Mouse (Mus musculus) megakaryocyte progenitor cell, adult 5-6 weeks (primary cell): ENCODE results near the gene Rnaseh2a. TPM values are rescaled to one million over a fixed set of nuclear protein-coding genes. Genes with fewer than 3 reads are reported as not detected.

Source experiments
- ATAC-seq: replicated peaks from 2 replicates; pipeline ENCODE4 v1.8.0; 2016; ENCODE audit warnings: mild to moderate bottlenecking, moderate TSS enrichment, inconsistent platforms; ENCODE audit not compliant: poor library complexity
- total RNA-seq, 2 experiments: library from RNA; stranded (forward) in 1 of 2; stranded (reverse) in 1 of 2; fragments of 157-497, 149-512 nt in 1 of 2; fragments of 200-1000 nt in 1 of 2; gene quantifications; 2 replicates each; pipeline versions ENCODE4 v1.2.3 to v1.2.4; 2015 to 2017

Rnaseh2a gene
- total RNA-seq, 2 experiments from 2014 or later = 162 to 178 TPM

DNA sequence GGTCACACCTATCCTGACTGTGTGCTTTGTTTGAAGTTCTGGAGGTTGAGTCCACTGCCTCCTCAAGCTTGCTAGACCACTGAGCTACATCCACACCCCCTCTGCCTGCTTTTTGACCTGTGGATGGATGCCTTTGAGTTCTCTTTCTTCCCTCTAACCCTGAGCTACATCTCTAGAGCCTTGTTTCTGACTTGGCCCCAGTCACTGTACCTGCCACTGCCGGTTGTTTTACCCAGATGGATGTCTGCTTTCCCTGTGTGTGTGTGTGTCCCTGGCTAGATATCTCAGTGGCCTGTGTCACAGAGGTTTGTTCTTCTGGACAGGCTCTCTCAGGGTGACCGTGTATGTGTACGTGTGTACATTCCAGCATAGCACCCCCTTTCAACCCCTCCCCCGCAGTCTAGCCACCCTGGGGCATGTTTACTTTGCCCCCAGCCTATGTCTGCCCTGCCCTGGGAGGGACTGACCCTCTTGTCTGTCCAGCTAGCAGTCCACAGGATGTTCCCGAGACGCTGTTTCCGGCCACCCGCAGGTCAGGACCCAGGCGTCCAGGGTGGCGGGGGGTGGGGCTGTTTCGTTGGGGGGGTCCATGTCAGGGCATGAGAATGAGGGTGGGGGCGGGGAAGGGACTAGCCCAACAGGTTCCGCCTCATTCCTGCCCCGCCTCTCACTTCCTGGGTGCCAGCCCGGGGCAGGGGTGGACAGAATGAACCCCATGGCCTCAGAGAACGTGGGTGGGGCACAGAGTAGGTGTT is 14.9 kb upstream of the Rnaseh2a start:
- no peak for ATAC-seq

DNA sequence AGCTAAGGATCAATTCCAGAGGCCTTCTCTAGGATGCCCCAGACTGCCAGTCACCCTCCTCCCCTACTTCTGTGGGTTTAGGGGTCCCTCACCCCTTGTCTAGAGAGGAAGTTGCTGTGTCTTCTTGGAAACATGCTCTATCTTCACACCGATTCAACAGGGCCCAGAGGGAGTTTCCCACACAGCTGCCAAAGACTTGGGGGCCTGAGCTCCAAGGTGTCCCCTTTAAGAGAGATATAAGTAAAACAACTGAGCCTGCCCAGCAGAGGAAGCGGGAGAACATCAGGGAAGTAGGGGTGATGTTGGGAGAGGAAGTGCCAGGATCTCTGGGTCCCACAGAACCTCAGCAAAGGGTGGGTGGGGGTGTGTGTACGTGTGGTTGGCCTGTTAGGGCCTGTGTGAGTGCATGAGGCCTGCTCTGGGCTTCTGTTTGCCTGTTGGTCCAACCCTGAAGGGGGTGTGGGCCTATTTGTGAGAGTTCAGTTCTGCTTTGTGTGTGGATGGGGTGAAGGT is 13.0 kb upstream of the Rnaseh2a start:
- ATAC-seq = no peak

DNA sequence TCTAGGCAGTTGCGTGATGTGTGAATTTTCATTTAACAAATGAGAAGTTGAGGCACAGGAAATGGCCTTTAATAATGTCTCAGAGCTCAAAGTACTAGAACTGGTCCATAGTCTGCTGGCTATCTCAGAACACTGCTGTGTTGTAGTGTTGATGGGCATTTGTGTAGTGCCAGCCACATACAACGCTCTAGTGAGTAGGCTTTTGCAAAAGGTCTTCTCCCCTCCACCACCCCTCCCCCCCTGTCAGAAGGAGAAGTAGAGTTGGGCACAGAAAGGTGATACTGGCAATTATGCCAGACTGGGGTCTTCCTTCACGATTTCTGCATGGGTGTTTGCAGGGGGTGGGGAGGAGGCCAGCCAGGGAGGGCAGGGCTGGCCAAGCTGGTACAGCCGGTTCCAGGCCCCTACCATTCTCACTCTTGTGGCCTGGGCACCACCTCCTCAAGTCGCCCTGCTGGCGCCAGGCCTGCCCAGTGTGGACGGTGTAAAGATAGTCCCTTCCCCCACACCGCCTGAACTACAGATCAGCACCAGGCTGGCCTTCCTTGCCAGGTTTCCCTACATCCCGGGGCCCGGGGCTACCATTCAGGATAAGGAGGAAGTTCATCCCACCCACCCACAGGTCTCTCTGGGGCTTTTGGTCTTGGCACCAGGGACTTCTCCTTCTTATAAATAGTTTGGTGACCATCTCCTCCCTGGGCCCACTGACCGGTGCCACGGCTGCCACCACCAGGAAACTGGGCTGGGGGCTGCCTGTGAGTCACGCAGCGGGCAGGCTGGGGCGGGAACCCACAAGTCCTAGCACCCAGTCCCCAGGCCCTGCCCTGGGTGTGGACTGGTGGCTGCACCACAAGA is 12.3 kb upstream of the Rnaseh2a start:
- ATAC-seq = no peak

DNA sequence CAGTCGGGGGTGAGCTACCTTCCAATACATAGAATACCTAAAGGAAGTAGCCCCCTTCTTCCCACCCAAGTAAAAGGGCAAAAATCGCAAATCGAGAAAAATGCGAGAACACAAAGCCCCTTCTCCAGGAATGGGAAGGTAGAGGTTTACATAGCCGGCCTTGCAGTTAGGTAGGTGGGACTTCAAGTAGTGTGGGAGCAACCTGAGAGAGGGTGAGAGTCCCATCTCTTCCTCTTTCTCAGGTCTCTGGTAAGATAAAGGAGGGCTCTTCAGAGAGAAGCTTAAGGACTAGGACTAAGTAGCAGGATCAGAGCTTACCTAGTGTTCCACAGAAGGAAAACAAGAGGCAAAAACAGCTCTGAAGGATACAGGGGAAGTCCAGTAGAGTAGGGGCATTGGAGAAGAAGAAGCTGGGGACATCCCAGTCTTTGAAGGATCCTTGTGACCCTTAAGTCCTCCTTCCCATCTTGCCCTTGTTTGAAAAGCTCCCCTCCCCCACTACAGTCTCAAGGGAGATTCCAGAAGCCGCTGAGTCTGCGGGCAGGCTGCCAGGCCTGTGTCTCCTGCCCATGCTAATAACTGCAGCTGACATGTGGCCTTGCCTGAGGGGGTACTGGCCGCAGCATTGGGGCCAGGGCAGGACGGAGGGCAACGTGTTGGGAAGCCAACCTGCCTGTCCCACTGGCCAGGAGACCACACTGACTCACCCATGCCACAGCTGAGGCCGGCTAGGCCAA is 11.2 kb upstream of the Rnaseh2a start:
- ATAC-seq = no peak

DNA sequence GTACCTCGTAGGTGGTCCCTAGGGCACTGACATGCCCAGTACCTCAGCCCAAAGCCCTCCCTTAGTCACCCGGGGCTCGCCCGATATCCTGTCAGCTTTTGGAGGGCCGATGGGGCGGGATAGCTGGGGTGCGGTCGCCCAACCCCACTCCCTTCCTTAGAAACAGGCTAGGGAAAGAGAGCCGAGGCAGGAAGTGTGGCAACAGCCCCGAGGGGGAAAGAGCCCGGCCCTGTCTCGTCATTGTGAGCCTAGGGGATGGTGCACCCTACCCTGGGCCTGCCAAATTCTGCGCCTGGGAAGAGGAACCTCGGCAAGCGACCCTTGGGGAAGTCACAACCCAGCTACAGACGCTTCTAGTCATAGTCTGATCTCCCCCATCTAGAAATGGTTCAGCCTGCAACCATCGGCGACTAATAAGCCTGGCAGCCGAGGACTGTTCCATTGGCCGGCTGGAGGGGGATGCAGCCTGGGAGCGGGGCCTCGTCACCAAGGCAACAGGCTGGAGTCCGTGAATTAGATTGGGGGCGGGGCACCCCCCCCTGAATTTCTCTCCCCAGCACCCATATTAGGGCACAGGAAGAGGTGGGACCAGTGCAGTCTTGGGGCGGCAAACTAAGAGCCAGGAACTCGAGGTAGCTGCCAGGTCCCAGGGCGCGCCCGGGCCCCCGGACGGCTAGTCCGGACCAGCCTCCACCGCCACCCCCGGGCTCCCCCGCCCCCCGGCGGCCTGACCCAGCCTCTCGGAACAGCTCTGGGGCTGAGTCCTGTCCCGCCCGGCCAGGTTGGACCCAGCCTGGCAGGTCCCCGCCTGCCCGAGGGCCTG is 10.2 kb upstream of the Rnaseh2a start:
- ATAC-seq = peak; percentile 42

DNA sequence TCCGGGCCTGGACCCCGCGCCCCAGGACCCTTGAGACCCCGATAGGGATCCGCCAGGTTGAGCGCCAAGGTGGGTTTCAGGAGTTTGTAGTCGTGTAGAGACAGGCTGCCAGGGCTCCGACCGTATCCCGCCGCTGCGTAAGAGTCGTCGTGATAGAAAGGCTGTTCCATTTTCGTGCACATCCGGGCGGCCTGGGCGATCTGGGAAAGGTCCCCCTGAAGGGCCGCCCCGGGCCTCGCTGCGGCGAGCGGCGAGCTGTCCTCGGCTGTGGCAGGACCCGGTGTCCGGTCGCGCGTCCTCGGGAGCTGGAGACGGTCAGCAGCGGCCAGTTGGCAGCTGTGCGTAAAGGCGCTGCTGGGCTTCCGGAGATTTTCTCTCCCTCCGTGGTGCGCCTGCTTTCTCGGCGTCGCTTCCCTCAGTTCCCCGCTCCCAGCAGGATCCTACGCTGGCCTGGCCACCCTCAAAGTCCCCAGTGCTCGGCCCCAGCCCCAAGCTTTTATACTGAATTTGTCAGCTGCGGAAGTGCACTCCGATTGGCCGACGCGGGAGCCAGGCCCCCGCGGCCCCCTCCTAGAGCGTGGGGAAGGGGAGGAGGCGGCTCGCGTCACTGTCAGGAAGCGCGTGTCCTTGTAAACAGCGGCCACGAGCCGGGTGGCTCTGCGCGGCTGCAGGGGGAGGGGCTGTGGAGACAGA is 8.8 kb upstream of the Rnaseh2a start, which contains the start of gene Junb:
Gene Junb (minus strand): TSS at position 471 of the 693 bp plus-strand sequence.
- ATAC-seq = peak; percentile 35

DNA sequence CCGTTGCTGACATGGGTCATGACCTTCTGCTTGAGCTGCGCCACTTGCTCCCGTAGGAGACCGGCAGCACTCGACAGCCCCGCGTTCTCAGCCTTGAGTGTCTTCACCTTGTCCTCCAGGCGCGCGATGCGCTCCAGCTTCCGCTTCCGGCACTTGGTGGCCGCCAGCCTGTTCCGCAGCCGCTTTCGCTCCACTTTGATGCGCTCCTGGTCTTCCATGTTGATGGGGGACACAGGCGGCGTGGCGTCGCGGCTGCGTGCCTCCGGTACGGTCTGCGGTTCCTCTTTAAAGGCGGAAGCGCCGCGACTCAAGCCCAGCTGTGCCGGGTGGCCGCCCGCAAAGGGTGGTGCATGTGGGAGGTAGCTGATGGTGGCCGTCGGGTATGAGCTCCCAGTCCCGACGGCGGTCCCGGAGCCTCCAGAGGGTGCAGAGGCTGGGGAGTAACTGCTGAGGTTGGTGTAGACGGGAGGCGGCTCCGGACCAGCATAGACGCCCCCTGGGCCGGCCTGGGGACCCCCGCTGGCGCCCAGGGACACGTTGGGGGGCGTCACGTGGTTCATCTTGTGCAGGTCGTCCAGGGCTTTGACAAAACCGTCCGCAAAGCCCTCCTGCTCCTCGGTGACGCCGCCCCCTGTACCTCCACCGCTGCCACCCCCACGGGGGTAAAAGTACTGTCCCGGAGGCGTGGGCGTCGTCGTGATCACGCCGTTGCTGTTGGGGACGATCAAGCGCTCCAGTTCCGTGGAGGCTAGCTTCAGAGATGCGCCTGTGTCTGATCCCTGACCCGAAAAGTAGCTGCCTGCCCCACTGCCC is 8.1 kb upstream of the Rnaseh2a start:
- ATAC-seq = peak; percentile 4

DNA sequence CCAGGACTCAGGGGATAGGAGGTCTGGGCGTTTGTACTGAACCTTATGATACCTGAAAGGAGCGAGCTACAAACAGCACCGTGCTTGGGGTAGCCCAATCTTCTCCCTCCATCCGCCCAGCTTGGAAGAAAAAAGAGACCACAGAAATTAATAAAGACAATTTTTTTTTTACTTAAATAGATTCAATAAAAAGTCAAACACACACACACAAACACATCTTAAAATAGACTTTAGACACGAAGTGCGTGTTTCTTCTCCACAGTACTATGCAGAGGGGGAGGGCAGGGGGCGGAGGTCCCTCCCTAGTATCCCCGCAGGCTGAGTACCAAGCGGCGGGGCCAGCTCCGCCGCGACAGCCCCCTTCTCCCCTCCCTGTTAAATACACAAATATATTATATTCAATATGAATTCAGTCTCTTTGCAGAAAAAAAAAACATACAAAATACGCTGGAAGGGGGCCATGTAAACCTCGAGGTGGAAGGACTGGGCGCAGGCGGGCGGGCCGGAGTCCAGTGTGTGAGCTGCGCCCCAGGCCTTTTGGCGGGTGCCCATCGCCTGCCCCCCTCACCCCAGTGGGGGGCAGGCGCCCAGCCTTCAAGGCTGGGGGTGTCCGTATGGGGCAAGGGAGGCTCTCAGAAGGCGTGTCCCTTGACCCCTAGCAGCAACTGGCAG is 7.3 kb upstream of the Rnaseh2a start:
- no peak for ATAC-seq

DNA sequence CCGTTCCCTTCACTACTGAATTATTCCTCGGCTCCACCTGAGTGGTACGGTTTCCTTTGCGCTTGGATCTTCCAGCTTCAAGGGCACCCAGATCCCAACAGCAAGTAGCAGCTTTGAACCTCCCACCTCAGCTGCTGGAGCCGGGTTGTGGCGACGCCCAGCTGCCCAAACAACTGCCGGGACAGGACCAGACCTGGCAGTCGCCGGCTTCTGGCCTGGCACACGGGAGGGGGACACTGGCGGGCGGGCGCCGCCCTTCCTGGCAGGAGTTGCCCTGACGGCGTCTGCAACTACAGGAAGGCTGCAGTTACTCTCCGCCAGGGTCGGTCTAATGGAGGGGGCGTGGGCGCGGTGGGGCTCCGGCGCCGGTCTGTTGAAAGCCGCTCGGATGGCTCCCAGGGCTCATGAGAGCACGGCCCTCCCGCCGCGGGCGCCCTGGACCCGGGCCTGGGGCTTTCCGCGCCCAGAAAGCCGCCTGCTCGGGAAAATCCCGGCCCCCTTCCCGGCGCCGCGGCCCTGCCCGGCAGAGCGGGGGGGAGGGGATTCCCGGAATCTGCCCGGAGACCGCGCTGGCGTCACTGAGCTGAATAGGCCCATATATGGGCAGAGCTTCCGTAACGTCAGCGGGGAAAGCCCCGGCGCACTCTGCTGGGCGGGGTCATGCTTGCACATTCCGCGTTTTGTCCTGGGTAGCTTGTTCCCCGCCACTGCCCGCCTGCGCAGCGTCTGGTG is 6.6 kb upstream of the Rnaseh2a start:
- peak; percentile 30 for ATAC-seq

DNA sequence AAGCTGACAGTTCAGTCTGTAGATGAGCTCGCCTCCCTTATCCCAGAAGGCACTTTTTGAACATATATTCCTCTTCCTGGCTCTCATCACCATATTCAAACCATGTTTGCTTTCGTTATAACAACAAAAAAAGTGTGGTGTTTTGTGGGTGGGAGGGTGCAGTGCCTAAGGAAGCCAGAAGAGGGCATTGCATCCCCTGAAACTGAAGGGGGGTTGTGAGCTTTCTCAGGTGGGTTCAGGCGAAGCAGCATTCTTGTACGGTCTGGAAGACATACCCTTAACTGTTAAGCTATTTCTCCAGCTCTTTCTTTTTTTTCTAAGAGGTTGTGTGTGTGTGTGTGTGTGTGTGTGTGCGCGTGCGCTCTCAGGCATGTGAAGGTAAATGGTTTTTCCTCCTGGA is 5.9 kb upstream of the Rnaseh2a start:
- 0 out of 2 replicates have a peak, but pooled peaks have one; percentile 4 for ATAC-seq

DNA sequence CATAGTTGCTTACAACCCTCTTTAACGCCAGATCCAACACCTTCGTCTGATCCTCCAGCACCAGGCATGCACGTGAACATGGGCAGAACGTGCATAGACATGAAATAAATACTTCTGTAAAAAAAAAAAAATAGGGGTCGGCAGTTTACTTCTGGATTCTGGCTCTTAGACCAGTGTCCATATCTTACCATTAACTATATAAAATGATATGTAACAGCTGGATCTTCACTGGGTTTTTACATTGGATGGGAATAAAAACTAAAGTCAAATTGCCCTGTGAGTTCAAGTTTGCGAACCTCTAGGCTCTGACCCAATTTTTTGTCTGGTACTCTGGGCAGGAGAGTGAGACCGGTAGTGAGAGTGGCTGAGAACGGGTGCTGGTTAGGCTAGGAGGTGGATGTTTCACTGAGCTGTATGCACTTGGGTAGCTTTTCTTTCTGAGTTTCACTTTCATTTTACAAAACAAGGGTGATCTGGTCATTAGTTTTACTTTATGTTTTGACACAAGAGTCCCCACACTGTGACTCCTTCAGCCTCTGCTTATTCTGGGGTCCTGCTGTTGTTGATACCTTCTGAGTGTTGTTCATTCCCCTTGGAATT is 5.1 kb upstream of the Rnaseh2a start:
- no peak for ATAC-seq

DNA sequence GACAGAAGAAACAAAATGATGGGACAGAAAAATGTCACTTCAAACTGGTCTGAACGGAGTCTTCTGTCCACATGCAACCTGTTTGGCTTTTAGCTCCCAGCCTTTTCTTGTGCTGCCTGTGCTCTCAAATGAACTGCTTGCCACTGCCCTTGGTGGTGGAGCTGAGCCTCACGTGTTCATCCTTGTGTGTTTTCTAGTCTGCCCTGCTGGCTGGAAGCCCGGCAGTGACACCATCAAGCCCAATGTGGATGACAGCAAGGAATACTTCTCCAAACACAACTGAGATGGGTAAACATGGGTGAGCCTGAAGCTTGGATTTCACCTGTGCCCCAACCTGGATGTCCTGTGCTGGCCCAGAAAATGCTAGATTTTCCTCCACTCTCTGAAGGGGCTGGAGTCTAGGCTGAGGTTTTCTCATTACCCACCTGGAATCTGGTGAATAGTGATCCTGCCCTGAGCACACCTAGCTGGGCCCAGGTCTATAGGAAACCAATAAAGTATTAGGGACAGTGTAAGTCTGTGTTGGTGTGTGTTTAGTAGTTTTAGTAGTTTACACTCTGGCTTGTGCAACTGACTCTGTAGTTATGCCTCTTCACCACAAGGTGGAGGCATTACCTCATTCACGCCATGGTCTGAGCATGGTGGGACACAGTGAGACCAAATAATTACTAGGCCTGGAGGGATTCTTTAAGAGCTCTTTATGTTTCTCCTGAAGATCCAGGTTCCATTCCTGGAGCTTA is 4.4 kb upstream of the Rnaseh2a start:
- ATAC-seq = peak; percentile 18

DNA sequence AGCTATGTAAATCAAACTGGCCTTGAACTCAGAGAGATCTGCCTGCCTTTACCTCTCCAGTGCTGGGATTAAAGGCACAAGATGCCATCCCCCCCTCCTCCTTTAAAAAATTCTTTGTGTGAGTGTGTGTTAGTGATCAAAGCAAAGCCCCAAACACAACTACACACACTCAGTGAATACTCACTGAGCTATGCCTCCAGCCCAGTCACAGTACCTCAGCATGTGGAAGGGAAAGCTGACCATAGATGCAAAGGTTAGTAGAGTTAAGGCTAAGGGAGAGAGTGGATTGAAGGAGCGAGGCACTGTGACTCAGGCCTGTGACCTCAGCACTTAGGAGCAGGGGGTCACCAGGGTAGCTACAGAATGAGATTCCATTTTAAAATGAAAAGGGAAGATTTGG is 3.5 kb upstream of the Rnaseh2a start:
- ATAC-seq = no peak

DNA sequence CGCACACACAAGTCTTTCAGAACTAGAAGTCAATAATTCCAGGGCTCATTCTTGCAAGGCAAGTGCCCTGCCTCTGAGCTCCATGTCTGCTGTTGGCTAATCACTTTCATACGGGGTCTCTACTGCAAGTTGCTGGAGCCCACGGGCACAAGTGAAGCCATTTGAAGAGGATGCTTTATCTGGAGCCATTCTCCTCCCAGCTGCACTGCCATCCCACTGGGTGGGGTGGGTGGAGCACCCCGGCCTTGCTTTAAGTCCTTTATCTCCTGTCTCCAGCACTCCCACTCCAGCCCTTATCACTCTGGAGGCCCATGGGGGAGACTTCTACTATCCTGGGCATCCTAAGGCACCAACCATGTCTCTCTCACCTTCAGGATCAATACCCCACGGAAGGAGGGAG is 1.3 kb upstream of the Rnaseh2a start:
- ATAC-seq = peak; percentile 55

DNA sequence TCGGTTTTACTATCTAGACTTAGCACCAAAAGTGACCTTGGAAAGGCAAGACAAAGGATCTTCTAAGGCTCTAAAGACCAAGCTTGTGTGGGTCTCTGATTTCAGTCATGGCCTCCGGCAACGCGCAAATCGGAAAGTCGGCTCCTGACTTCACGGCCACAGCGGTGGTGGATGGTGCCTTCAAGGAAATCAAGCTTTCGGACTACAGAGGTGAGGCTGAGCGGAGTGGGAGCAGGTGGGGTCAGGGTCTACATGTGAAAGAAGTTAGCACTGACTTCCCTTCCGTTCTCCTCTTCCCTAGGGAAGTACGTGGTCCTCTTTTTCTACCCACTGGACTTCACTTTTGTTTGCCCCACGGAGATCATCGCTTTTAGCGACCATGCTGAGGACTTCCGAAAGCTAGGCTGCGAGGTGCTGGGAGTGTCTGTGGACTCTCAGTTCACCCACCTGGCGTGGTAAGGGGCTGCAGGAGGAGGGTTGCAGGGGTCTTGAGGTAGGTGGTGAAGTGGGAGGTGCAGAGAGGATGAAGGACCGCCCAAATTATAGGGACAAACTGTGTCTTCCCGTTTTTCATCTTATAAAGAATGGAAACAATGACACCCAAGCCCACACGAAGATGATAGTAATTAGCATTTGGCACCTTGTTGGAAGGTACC is 696 bp upstream of the Rnaseh2a start:
- no peak for ATAC-seq

DNA sequence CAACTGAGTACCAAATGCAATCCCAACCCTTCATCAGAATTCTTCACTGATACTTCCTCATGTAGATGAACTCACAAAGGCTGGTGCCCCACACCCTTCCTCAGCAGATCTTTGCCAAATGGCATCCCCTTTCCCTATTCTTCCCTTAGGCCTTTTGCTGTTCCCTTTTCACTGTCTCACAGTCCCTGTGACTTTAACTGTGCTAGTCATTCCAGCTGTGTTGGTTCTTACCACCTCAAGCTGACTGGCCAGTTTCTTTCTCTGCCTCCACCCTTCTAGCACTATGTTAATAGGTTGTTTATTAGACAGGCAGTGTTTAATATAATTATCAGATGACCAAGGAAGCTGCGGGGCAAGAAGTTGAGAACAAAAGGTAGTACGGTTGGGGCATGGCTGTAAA is 917 bp downstream of the Rnaseh2a start:
- ATAC-seq = no peak
